Mouse (Mus musculus) hematopoietic stem cell, adult 5-6 weeks (primary cell): Measurements from ENCODE around the gene Rnaset2b. TPM values are rescaled to one million over a fixed set of nuclear protein-coding genes. Genes with fewer than 3 reads are reported as not detected.
"Not testable (repeated sequence)": the region's sequence is repeated elsewhere in the genome, so short reads cannot be mapped to it uniquely, and the experiment has no call there.

Source experiments
- ATAC-seq, 2 experiments: fragments of 125-278 bp in 1 of 2; replicated peaks in 1 of 2; 2 replicates each; pipeline ENCODE4 v1.8.0; 2016 to 2017; ENCODE audit warnings: inconsistent platforms in 2 of 2, mild to moderate bottlenecking in 2 of 2, moderate number of reproducible peaks in 2 of 2, low read depth in 1 of 2, moderate TSS enrichment in 1 of 2; ENCODE audit not compliant: low FRiP score in 2 of 2, poor library complexity in 2 of 2, severe bottlenecking in 2 of 2, insufficient read depth in 1 of 2, low TSS enrichment in 1 of 2
- total RNA-seq: library from RNA; stranded (forward); fragments of 172-1452, 232-1000 nt; gene quantifications from 2 replicates; pipeline ENCODE4 v1.2.3, GENCODE M21; 2017

The Rnaset2b gene
- total RNA-seq: 439 and 500 TPM in 2 replicates

DNA sequence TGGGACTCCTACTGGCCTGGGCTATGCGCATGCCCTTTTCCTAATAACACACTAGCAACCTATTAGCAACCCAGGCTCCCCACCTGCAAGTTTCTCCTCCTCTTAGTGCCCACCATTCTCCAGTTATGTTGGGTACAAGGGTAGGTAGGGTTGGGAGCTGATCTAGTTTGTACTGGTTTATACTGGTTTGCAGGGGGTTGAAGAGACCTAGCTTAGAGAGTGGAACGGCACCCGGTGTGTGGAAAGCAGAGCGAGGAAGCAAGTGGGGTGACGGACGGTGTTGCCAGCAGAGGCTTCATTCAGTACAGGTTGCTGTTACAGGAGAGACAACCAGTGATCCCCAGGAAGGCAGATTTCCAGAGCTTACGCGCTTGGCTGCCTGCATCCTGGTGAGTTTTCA is at the start of gene Rnaset2b:
TSS of gene Rnaset2b (plus strand) at position 301 of the 400 bp plus-strand sequence.
- not testable (repeated sequence) for ATAC-seq

DNA sequence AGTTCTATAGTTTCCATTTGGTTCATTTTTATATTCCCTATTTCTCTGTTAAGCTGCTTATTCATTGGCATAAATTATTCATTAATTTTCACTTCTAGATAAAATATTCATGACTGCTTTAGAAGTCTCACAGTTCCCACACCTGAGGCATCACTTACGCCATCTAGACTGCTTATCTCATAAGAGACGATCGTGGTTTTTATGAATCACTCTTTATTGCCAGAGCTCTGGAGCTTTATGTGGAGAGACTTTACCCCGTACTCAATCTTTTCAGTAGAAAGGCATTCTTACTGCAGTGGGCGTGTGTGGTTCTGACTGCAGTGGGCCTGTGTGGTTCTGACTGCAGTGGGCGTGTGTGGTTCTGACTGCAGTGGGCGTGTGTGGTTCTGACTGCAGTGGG is 38.8 kb upstream of the Rnaset2b start:
- not testable (repeated sequence) for ATAC-seq

DNA sequence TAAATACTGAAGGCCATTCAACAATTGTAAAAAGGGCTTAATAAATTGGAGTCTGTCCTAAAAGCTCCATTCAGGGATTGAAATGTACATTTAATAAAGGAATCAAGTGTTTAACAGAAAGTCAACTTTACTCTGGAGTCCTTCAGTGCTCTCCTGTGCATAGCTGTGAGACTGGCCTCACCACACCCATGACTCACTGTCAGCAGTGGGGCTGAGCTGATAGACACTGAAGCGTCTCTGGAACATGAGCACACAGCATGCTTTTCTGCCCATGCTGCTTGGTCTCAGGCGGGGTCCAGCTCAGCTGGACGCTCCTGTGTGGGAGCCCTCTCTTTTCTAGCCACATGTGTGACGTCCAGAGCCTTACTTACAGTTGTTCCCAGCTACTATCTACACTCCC is 27.9 kb upstream of the Rnaset2b start:
- ATAC-seq: not testable (repeated sequence)

DNA sequence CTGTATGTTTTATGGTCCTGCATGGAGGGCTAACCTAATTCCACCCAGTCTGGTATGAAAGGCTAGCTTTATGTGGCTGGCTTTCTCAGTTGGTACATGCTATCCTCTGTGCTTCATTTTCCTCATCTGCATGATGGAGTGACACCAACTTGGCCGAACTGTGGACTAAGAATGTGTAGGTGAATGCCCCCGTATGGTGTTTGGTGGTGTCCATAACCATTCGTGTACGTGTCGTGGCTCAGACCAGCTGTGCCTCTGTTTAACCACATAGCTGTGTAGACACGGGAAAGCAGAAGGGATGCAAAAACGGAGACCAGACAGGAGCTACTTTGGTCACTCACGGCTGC is 22.8 kb upstream of the Rnaset2b start:
- ATAC-seq: peak in 1 of 2 experiments; percentile 4; a peak in 1 of 4 replicates

DNA sequence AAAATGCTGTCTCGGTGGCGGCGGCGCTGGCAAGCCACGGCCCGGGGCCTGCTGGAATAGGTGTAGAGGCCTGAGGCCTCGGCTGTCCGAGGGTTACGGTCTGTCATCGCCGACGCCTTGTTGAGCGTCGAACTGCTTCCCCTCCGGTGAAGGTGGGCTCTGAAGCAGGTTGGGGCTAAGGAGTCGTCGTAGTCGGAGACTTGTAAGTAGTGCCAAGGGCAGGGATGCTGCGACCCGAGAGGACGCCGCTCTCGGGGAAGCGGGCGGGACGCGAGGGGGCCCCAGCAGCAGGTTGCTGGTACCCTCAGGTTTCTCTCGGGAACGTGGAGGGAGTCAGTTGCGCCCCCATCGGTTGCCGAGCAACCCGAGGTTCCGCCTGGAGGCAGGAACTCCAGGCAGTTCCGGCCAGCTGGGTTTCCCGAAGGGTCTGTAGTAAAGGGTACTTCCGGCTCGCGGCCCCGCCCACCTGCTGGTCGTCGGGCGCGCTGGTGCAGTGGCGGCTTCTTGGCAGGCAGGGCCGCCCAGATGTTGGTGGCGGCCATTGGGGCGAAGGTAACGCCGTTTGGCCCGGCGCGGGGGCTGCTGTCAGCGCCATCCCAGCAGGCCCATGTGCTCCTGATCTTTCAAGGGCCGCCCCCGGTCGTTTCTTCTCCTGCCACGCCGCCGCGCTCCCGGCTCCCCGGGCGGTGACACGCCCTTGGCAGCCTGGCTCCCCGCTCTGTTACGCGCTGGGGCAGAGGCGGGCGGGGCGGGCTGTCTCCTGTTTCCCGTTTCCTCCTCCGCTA is 22.3 kb upstream of the Rnaset2b start, which contains the start of gene Rsph3b:
TSS of gene Rsph3b (minus strand) at position 699 of the 785 bp plus-strand sequence.
- ATAC-seq: peak; percentile 80 to 87

DNA sequence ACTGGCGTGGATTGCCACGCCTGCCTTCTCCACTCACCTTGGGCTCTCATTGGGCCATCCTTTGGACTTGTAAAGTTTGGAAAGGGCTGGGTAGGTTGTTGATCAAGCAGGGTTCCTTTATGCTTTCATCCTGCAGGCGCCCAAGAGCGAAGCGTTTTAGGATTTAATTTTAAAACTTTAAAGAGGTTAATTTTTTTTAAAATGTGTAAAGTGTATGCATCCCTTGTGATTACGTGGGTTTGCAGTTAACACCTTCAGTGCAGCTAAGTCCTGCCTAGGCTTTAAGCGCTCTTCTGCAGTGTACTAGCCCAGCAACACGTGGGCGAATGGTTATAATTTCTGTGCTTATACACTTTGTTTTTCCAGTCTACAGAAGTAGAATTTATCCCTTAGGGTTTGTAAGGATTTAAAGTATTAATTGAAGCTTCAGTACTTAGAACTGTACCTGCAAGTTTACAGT is 21.6 kb upstream of the Rnaset2b start:
- not testable (repeated sequence) for ATAC-seq

DNA sequence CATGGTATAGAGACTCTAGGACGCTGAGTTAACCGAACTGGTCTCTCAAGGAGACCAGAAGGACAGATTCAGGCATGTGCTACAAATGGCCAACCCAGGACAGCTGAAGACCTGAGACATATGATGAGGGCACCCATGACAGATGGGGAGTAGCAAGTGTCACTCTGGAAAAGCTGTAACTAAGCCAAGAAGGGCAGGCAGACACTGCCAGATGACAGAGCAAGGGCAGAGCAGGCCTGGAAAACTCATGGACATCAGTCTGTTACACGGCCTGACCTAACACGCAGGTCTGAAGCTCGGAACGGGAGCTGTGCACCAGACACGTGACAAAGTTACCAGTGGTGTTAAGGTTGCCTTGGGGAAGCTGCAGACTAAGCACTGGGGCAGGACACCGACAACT is 11.6 kb upstream of the Rnaset2b start:
- ATAC-seq: not testable (repeated sequence)

DNA sequence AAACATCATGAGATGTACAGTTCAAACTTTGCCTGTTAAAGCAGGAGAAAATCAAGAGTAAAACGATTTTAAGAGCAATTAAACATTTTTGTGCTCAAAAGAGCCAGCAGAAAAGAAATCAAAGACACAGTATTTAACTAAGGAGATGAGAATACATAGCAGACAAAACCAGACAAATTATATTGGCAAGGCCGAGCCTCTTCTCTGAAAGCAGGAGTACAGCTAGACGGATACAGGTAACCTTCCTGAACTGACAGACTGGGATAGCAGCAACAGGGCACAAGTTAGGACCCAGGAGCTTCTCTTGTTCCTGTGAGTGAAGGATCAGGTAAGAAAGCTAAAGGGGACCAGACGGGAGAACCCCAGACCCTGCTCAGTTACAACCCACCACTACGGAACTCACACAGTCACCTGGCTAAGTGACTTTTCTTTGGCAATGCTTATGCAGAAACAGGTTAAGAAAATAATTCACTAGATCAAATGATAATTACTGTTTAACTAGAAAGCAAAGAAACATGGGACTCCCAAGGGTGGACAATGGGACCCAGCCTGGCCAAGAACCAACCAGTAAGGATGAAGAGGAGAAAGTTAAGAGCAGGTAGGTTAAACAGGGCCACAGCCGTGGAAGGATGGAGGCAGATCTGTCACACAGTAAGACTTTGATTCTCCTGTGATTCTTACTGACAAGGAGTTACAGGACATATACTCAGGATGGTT is 10.7 kb upstream of the Rnaset2b start:
- not testable (repeated sequence) for ATAC-seq

DNA sequence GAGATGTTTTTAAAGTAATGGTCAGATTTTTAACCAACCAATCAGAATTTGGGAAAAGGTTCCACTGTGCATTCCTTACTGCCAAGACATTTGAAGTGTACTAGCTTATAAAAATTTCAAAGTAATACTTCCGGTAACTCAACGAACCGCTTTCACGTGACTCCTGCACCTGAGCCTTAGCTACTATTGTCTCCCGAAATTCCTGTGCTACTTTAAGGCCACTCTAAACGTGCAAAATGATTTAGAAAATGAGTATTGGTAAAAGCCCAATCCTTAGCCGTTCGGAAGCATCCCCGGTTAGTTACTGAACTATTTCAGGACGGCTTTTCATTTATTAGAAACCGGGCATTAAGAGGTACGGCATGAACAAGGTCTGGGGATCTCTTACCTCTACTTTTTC is 10.1 kb upstream of the Rnaset2b start:
- not testable (repeated sequence) for ATAC-seq

DNA sequence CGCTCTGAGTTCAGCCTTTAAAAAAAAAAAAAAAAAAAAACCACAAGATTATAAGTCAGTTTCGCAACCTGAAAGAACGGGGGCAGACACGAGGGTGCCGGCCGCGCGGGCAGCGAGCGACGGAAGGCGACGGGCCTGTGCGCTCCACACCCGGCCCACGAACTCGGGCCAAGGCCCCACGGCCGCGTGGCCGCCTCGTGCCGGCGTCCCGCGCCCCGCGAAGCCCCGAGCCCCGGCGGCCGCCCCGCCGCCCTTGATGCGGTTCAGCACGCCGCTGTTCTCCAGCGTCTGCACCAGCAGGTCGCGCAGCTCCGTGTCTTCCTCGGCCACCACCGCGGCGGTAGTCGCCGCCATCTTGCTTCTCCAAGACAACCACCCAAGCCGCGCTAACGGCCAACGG is 9.7 kb upstream of the Rnaset2b start, which contains the start of gene Tagap1:
TSS of gene Tagap1 (minus strand) at position 381 of the 400 bp plus-strand sequence.
- not testable (repeated sequence) for ATAC-seq

DNA sequence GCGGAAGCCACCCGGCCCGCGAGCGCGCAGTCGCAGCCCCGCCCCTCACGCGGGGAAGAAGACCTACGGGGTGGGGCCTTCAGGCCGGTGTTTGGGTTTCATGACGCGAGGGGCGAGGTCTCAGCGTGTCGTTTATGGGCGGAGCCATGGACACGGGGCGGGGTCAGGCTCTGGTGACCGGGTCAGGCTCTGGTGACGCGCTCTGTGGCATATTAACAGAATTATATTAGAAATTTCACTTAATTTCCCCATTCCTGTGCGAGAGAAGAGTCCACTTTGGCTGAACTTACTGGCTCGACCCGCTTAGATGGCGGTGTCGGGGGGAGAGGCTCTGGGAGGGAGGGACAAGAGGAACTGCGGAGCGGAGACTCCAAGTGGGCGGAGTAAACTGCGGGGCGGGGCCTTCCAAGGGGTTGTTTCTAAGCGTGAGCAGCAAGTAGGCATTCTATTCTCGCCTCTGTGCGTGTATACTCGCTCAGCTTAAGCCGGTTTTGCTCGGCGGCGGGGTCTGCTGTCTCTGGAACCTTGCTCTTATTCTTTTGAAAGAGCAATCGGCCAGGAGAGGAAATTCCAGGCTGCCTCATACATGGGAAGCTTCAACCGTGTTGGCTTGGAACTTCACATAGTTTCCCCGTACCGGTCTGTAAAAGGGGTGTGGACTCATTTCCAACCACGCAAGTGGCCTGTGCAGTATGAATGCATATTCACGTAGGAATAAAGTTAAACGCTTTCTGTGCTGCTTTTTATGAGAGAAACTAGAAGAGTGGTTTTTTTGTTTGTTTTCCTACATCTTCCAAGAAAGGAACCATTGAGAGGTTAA is 9.0 kb upstream of the Rnaset2b start:
- ATAC-seq: peak; percentile 90 to 91

DNA sequence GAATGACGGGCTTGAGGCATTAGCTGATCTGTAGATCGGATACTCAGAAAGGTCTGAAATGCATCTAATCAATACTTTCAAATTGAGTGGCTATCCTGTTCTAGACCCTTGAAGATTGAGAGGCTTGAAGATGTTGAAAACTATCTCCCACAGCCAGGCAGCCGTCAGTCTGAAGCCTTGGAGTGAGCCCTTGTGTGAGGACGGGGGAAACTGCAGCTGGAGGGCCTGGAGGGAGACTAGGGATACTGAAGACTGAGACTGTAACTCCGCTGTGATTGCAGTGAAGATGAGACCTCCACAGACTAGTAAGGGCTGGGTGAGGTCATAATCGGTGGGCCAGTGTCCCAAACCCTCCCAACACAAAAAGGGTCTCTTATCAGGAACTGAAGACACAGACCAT is 8.1 kb upstream of the Rnaset2b start:
- ATAC-seq: not testable (repeated sequence)

DNA sequence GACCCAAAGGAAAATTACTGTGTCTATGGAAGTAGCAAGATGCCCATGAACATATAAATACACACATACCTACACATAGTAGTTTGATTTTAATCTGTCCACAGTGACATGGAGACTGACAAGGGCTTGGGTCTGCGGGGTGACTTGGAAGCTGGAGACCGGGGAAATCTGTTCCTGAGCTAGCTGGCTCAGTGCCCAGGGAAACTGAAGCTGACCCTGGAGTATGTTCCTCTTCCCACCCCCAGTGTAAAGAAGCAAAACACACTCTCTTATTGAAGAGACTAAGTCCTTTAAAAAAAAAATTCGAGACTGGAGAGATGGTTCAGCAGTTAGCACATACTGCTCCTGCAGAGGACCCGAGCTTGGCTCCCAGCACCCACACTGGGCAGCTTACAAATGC is 7.5 kb upstream of the Rnaset2b start:
- ATAC-seq: not testable (repeated sequence)

DNA sequence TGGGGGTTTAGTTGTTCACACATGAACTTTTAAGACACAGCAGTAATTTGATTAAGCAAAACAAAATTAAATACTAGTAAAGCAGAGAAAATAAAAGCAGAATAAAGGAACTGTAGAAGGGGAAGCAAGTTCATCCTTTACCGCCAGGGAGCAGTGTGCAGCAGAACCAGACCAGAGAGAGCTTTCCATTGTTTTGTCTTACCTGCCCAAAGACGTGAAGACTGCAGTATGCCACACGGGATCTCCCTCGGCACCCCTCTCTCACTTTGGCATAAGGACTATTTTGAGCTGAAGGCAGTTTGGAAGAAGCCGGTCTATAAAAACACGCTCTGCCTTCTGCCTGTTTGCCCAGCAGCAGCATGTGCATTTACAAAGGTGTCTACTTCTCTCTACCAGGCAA is 5.1 kb upstream of the Rnaset2b start:
- not testable (repeated sequence) for ATAC-seq

DNA sequence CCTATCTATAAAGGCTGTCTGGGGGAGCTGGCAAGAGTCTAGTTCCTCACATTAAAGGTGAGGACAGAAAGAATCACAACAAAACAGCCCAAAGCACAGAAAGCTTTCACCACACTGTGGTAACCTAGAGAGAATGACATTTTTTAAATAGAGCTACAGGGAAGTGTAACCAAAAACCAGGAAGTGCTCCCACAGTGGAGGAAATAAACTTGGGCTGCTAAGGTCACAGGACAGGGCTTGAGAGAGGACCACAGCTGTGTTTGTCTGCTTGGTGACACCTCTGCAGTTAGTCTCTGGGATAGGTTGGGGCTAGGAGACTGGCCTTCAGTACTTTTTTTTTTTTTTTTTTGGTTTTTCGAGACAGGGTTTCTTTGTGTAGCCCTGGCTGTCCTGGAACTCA is 2.8 kb upstream of the Rnaset2b start:
- ATAC-seq: peak; percentile 69 to 72

DNA sequence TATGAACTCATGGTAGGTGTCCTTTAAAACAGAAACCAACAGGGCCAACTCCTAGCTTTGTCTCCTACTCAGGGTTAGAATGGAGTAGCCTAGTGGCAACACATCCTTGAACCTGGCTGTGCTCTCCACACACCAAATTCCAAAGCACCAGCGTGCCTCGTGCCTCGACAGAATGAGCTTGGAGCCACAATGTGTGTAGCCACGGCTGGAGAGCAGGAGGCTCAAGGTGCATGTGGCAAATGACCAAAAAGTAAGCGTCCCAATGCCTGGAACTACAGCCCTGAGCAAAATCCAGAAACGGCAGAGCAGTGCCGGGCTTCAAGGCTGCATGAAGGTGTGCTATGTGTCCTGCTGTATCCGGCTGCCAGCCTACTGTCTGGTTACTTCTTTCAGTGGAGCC is 804 bp downstream of the Rnaset2b start:
- ATAC-seq: not testable (repeated sequence)

DNA sequence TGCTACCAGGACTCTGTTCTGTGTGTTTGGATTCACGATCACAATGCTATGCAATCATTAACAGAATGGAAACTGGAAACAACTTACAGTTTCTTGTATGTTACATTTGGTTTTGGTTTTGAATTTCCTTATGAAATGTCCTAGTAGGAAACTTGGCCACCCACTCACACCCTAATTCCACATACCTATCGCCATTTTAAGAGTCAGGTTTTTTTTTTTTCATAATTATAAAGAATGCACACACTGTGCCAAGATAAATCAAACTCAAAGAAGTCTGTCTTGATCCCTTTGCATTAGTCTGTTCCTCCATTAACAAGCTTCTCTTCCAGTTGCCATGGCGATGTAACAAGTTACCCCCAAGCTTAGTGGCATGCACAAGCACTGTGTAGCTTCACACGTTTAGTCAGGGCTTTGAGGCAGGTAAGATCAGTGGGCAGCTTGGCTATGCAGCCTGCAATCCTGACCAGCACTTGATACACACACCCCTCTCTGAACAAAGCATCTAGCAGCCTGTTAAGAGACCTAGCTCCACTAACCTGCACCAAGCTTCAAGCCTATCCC is 2.5 kb downstream of the Rnaset2b start:
- not testable (repeated sequence) for ATAC-seq
